Comparison of ENCODE assay signal across 16 mouse cellular contexts in the genomic region with DNA sequence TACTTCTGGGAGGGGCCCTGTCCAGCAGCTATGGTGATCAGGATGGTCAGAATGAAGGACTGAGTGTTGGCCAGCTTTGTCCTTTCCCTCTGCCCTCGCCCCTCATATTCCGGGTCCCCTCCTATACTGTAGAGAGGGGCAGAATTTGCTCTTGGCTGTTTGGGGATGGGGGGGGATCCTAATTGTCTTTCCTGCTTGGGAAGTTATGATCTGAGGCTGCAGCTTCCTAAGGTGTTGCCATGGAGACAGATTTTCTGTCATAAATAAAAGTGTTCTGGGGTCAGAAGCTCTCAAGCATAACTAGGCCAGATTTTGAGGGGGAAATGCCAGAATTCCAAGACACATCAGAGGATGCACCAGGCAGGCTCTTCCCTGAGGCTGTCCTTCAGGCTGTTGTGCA. TPM values are rescaled to one million over a fixed set of nuclear protein-coding genes. Genes with fewer than 3 reads are reported as not detected.
A peak's percentile ranks its signal among the peaks of the same experiment; 100 is the strongest.
DNase-seq lines count a peak whose midpoint lies in the region; ATAC-seq lines count a peak whose summit lies in the region.
"Had no signal": no experiment of that assay in that cellular context is flagged by ENCODE, and none has a peak within 500 bp of the region (broad histone marks: within the 10 kb centered on the region; RNA-seq: fewer than 3 reads in every experiment).

No protein-coding gene starts in this region.

- no peaks in the 10 kb centered on the region for H3K9me3 ChIP-seq in embryonic facial prominence, embryonic 12.5 days
- no peaks in the 10 kb centered on the region for H3K9me3 ChIP-seq in embryonic facial prominence, embryonic 10.5 days
- no peaks in the 10 kb centered on the region for H3K9me3 ChIP-seq in hindbrain, embryonic 15.5 days
- no peaks in the 10 kb centered on the region for H3K9me3 ChIP-seq in hindbrain, embryonic 11.5 days (ENCODE audit: control insufficient read depth, low read length)
- no peaks in the 10 kb centered on the region for H3K9me3 ChIP-seq in midbrain, embryonic 14.5 days (ENCODE audit: control insufficient read depth, low read length)
- H3K9me3 ChIP-seq in midbrain, embryonic 10.5 days (replicated peaks), result no peaks in the 10 kb centered on the region
- H3K9me3 ChIP-seq: megakaryocyte, embryonic 14.5 days had no signal

- H3K9ac ChIP-seq in embryonic facial prominence, embryonic 12.5 days, result no peak overlapping the region
- H3K9ac ChIP-seq in hindbrain, embryonic 15.5 days, result no peak overlapping the region
- H3K9ac ChIP-seq in hindbrain, embryonic 11.5 days (ENCODE audit: low read depth, low read length), result no peak overlapping the region
- H3K9ac ChIP-seq in midbrain, embryonic 14.5 days (replicated peaks; ENCODE audit: low read length), result no peak overlapping the region

- 74% methylated on average over 2 of the region's 2 CpGs for WGBS in embryonic facial prominence, embryonic 12.5 days
- 76% methylated on average over 2 of the region's 2 CpGs for WGBS in embryonic facial prominence, embryonic 10.5 days
- WGBS in hindbrain, embryonic 15.5 days, result 33% methylated on average over 2 of the region's 2 CpGs
- 55% methylated on average over 2 of the region's 2 CpGs for WGBS in hindbrain, embryonic 11.5 days
- 77% methylated on average over 2 of the region's 2 CpGs for WGBS in midbrain, embryonic 14.5 days
- 83% methylated on average over 2 of the region's 2 CpGs for WGBS in midbrain, embryonic 10.5 days

- H3K4me3 ChIP-seq in embryonic facial prominence, embryonic 12.5 days, result no peak overlapping the region
- no peak overlapping the region for H3K4me3 ChIP-seq in embryonic facial prominence, embryonic 10.5 days
- no peak overlapping the region for H3K4me3 ChIP-seq in hindbrain, embryonic 15.5 days
- no peak overlapping the region for H3K4me3 ChIP-seq in hindbrain, embryonic 11.5 days (ENCODE audit: low read depth, low read length)
- H3K4me3 ChIP-seq in midbrain, embryonic 14.5 days (replicated peaks; ENCODE audit: low read depth, low read length), result no peak overlapping the region
- H3K4me3 ChIP-seq in midbrain, embryonic 10.5 days, result no peak overlapping the region
- H3K4me3 ChIP-seq: megakaryocyte, embryonic 14.5 days had no signal

- DNase-seq in embryonic facial prominence, embryonic 10.5 days (ENCODE audit: low spot score), result no peak
- no peak for DNase-seq in hindbrain, embryonic 11.5 days (ENCODE audit: low spot score)
- peak; percentile 64 for DNase-seq in midbrain, embryonic 14.5 days
- DNase-seq in midbrain, embryonic 10.5 days (ENCODE audit: low spot score), result no peak
- DNase-seq in telencephalon, adult 2 months (ENCODE audit: low read depth, low spot score), result peak; percentile 18
- DNase-seq in T-cell, adult 2 months (ENCODE audit: low spot score), result no peak
- DNase-seq: adrenal gland, postnatal 25 days; gastrocnemius, postnatal 14 days; layer of hippocampus, adult 9-11 months; liver; lung, adult 18-20 months; right cerebral cortex, postnatal 4 days had no signal

- no peak overlapping the region for H3K4me2 ChIP-seq in embryonic facial prominence, embryonic 12.5 days (replicated peaks)
- H3K4me2 ChIP-seq in hindbrain, embryonic 15.5 days, result no peak overlapping the region
- no peak overlapping the region for H3K4me2 ChIP-seq in hindbrain, embryonic 11.5 days (replicated peaks; ENCODE audit: low read depth, low read length)
- H3K4me2 ChIP-seq in midbrain, embryonic 14.5 days (ENCODE audit: low read length), result no peak overlapping the region; the same call in 1 of the 2 replicates

- peak; percentile 69; the same call in 1 of the 2 replicates for ATAC-seq in embryonic facial prominence, embryonic 12.5 days (ENCODE audit: insufficient number of reproducible peaks, insufficient read depth, low FRiP score, low TSS enrichment)
- peak; percentile 47; the same call in 1 of the 2 replicates for ATAC-seq in hindbrain, embryonic 15.5 days (ENCODE audit: low FRiP score, low read depth)
- no peak for ATAC-seq in hindbrain, embryonic 11.5 days (ENCODE audit: low FRiP score)
- ATAC-seq in midbrain, embryonic 14.5 days (ENCODE audit: low FRiP score, low TSS enrichment), result no peak
- ATAC-seq: inflammation-experienced regulatory T-cells, adult 6 months had no signal

- H3K27ac ChIP-seq in embryonic facial prominence, embryonic 12.5 days, result no peak overlapping the region
- H3K27ac ChIP-seq in embryonic facial prominence, embryonic 10.5 days (replicated peaks), result no peak overlapping the region
- H3K27ac ChIP-seq in hindbrain, embryonic 15.5 days (replicated peaks), result peak overlapping the region; percentile 37; the same call in 1 of the 2 replicates
- H3K27ac ChIP-seq in hindbrain, embryonic 11.5 days (ENCODE audit: low read depth, low read length), result no peak overlapping the region
- H3K27ac ChIP-seq in midbrain, embryonic 14.5 days (replicated peaks; ENCODE audit: low read depth, low read length), result 0 out of 2 replicates have a peak overlapping the region, but pooled peaks have one; percentile 26
- no peak overlapping the region; the same call in 1 of the 2 replicates for H3K27ac ChIP-seq in midbrain, embryonic 10.5 days (replicated peaks)

- H3K36me3 ChIP-seq in embryonic facial prominence, embryonic 12.5 days, result no peaks in the 10 kb centered on the region
- no peaks in the 10 kb centered on the region for H3K36me3 ChIP-seq in embryonic facial prominence, embryonic 10.5 days (replicated peaks)
- H3K36me3 ChIP-seq in hindbrain, embryonic 15.5 days, result no peaks in the 10 kb centered on the region
- H3K36me3 ChIP-seq in hindbrain, embryonic 11.5 days (ENCODE audit: control insufficient read depth, insufficient read depth, low read length), result no peaks in the 10 kb centered on the region
- no peaks in the 10 kb centered on the region for H3K36me3 ChIP-seq in midbrain, embryonic 14.5 days (ENCODE audit: control insufficient read depth, insufficient read depth, low read length)
- H3K36me3 ChIP-seq in midbrain, embryonic 10.5 days, result no peaks in the 10 kb centered on the region

- no peaks in the 10 kb centered on the region for H3K27me3 ChIP-seq in embryonic facial prominence, embryonic 12.5 days
- no peaks in the 10 kb centered on the region for H3K27me3 ChIP-seq in embryonic facial prominence, embryonic 10.5 days (replicated peaks; ENCODE audit: low read depth, poor library complexity, severe bottlenecking)
- H3K27me3 ChIP-seq in hindbrain, embryonic 15.5 days, result no peaks in the 10 kb centered on the region
- H3K27me3 ChIP-seq in hindbrain, embryonic 11.5 days (ENCODE audit: control insufficient read depth, insufficient read depth, low read length), result no peaks in the 10 kb centered on the region
- no peaks in the 10 kb centered on the region for H3K27me3 ChIP-seq in midbrain, embryonic 14.5 days (ENCODE audit: control insufficient read depth, insufficient read depth, low read length)
- no peaks in the 10 kb centered on the region for H3K27me3 ChIP-seq in midbrain, embryonic 10.5 days (ENCODE audit: low read depth, poor library complexity, severe bottlenecking)

- H3K4me1 ChIP-seq in embryonic facial prominence, embryonic 12.5 days, result peaks cover 16% of the 10 kb centered on the region
- H3K4me1 ChIP-seq in embryonic facial prominence, embryonic 10.5 days, result peaks cover 16% of the 10 kb centered on the region
- peaks cover 22% of the 10 kb centered on the region for H3K4me1 ChIP-seq in hindbrain, embryonic 15.5 days (replicated peaks)
- no peaks in the 10 kb centered on the region for H3K4me1 ChIP-seq in hindbrain, embryonic 11.5 days (replicated peaks; ENCODE audit: control insufficient read depth, insufficient read depth, low read length)
- H3K4me1 ChIP-seq in midbrain, embryonic 14.5 days (ENCODE audit: control insufficient read depth, insufficient read depth, low read length), result peaks cover 10% of the 10 kb centered on the region
- peaks cover 14% of the 10 kb centered on the region for H3K4me1 ChIP-seq in midbrain, embryonic 10.5 days
- H3K4me1 ChIP-seq: megakaryocyte, embryonic 14.5 days had no signal

RNA-seq across cellular contexts. Expression of gene Pdgfa, which starts 31.6 kb away (rescaled TPM):
- 38.4 and 42.8 TPM in 2 replicates for polyA plus RNA-seq in embryonic facial prominence, embryonic 12.5 days (2016; fragmentation: Nextera tagmentation; extraction: Ambion mirVana)
- 30.8 and 33.5 TPM in 2 replicates for polyA plus RNA-seq in embryonic facial prominence, embryonic 10.5 days (2016; fragmentation: Nextera tagmentation; extraction: Ambion mirVana)
- polyA plus RNA-seq in hindbrain, embryonic 15.5 days (2015; fragmentation: Nextera tagmentation; extraction: Ambion mirVana), result 23.5 and 24.8 TPM in 2 replicates
- polyA plus RNA-seq in hindbrain, embryonic 11.5 days (2014; fragmentation: Nextera tagmentation; extraction: Ambion mirVana), result 10.9 and 12.4 TPM in 2 replicates
- 16.2 and 24.6 TPM in 2 replicates for polyA plus RNA-seq in midbrain, embryonic 14.5 days (2014; fragmentation: Nextera tagmentation; extraction: Ambion mirVana)
- 4.8 and 6.8 TPM in 2 replicates for polyA plus RNA-seq in midbrain, embryonic 10.5 days (2016; fragmentation: Nextera tagmentation; extraction: Ambion mirVana)

Comparison
In these comparisons a context has a peak if more than half of its experiments do, and no peak if none do; other contexts are left out.
1. ATAC-seq: peak in embryonic facial prominence, embryonic 12.5 days (single experiment) and hindbrain, embryonic 15.5 days (single experiment); none in hindbrain, embryonic 11.5 days (single experiment) and midbrain, embryonic 14.5 days (single experiment).
2. H3K27ac ChIP-seq: peak in hindbrain, embryonic 15.5 days (single experiment) and midbrain, embryonic 14.5 days (single experiment); none in embryonic facial prominence, embryonic 12.5 days (single experiment), embryonic facial prominence, embryonic 10.5 days (single experiment), hindbrain, embryonic 11.5 days (single experiment) and midbrain, embryonic 10.5 days (single experiment).
3. DNase-seq: peak in midbrain, embryonic 14.5 days (single experiment) and telencephalon, adult 2 months (single experiment); none in embryonic facial prominence, embryonic 10.5 days (single experiment), hindbrain, embryonic 11.5 days (single experiment), midbrain, embryonic 10.5 days (single experiment) and T-cell, adult 2 months (single experiment).